ENCODE assay signal across 23 mouse cellular contexts in the genomic region with DNA sequence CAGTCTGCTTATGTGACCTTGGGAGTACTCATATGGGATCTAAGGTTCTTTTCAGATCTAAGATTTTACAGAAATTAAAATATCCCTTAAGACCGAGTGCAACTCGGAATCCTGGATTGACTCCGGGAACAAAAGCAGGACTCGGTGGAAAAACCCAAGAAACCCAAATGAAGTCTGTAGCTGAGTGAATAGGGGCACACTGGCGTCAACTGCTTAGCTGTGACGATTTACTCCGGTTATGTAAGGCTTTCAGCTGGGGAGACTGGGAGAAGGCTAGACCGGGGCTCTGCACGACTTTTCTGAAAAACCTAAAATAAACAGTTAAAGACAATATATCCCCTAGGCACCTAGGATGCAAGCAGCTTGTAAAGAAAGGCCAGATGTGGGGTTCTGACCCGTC. TPM values are rescaled to one million over a fixed set of nuclear protein-coding genes. Genes with fewer than 3 reads are reported as not detected.
DNase-seq lines count a peak whose midpoint lies in the region; ATAC-seq and TF ChIP-seq lines count a peak whose summit lies in the region.
"Had no signal": no experiment of that assay in that cellular context is flagged by ENCODE, and none has a peak within 500 bp of the region (broad histone marks: within the 10 kb centered on the region; RNA-seq: fewer than 3 reads in every experiment).

No protein-coding gene starts in this region.

- intact Hi-C loops in left cerebral cortex, adult 2 months (cut with DNase I) = no loop called here

- no peak for DNase-seq in frontal cortex, postnatal 10 days (ENCODE audit: low spot score in 2 of 2)
- no peak for DNase-seq in heart, postnatal 4 days
- peak in 1 of 2 experiments; percentile 26 for DNase-seq in left cerebral cortex, adult 2 months (ENCODE audit: extremely low spot score in 1 of 2, low spot score in 2 of 2)
- no peak for DNase-seq in left cerebral cortex, adult 9 months (ENCODE audit: low spot score in 2 of 2)
- DNase-seq: cerebellum, adult 18-20 months; cerebellum, postnatal 14 days; gastrocnemius, postnatal 10 days; heart, postnatal 14 days; kidney, adult 18-20 months had no signal

- H3K9me3 ChIP-seq in heart, embryonic 15.5 days (replicated peaks) = no peaks in the 10 kb centered on the region
- H3K9me3 ChIP-seq in midbrain, embryonic 16.5 days (replicated peaks; ENCODE audit: control insufficient read depth, low read length, poor library complexity, severe bottlenecking) = no peaks in the 10 kb centered on the region
- H3K9me3 ChIP-seq: embryonic facial prominence, embryonic 13.5 days; forebrain, embryonic 12.5 days; hindbrain, embryonic 10.5 days; intestine, embryonic 15.5 days had no signal

- TF ChIP-seq CTCF in left cerebral cortex, adult 2 months (IDR thresholded peaks at IDR 0.05) = no peak

- ATAC-seq in frontal cortex, adult (ENCODE audit: low TSS enrichment) = peak; percentile 46
- no peak for ATAC-seq in heart, embryonic 15.5 days (replicated peaks; ENCODE audit: insufficient number of reproducible peaks, insufficient read depth, low FRiP score, low read depth)
- no peak for ATAC-seq in midbrain, embryonic 16.5 days
- ATAC-seq: activated CD4-positive, CD25-positive, alpha-beta regulatory T cell, adult 4 months; forebrain, embryonic 16.5 days; Patski had no signal

- H3K4me3 ChIP-seq in heart, embryonic 15.5 days = no peak overlapping the region
- H3K4me3 ChIP-seq in left cerebral cortex, adult 2 months = no peak overlapping the region
- H3K4me3 ChIP-seq in brown adipose tissue, adult 24 weeks (ENCODE audit: insufficient read depth, low read depth, low read length) = no peak overlapping the region
- H3K4me3 ChIP-seq in midbrain, embryonic 16.5 days (ENCODE audit: low read depth, low read length) = no peak overlapping the region
- H3K4me3 ChIP-seq: embryonic facial prominence, embryonic 13.5 days; forebrain, embryonic 12.5 days; hindbrain, embryonic 10.5 days; intestine, embryonic 15.5 days had no signal

- H3K9ac ChIP-seq in heart, embryonic 15.5 days = no peak overlapping the region
- H3K9ac ChIP-seq in midbrain, embryonic 16.5 days (ENCODE audit: low read depth, low read length) = no peak overlapping the region
- H3K9ac ChIP-seq: embryonic facial prominence, embryonic 13.5 days; forebrain, embryonic 12.5 days; hindbrain, embryonic 14.5 days; intestine, embryonic 15.5 days had no signal

- peaks cover 20% of the 10 kb centered on the region for H3K4me1 ChIP-seq in heart, embryonic 15.5 days (replicated peaks)
- H3K4me1 ChIP-seq in brown adipose tissue, adult 24 weeks (ENCODE audit: control insufficient read depth, insufficient read depth, insufficient read length, low read length) = peaks cover 26% of the 10 kb centered on the region
- H3K4me1 ChIP-seq in midbrain, embryonic 16.5 days (ENCODE audit: control insufficient read depth, insufficient read depth, low read length) = no peaks in the 10 kb centered on the region
- H3K4me1 ChIP-seq: forebrain, embryonic 12.5 days had no signal

- H3K27me3 ChIP-seq in heart, embryonic 15.5 days = no peaks in the 10 kb centered on the region
- H3K27me3 ChIP-seq in midbrain, embryonic 16.5 days (ENCODE audit: control insufficient read depth, insufficient read depth, low read depth, low read length) = no peaks in the 10 kb centered on the region
- H3K27me3 ChIP-seq: embryonic facial prominence, embryonic 13.5 days; forebrain, embryonic 12.5 days; intestine, embryonic 15.5 days; Patski had no signal

- H3K27ac ChIP-seq in heart, embryonic 15.5 days = 0 out of 2 replicates have a peak overlapping the region, but pooled peaks have one; percentile 8
- peak overlapping the region; percentile 83 for H3K27ac ChIP-seq in left cerebral cortex, adult 2 months
- peak overlapping the region; percentile 44; the same call in 1 of the 2 replicates for H3K27ac ChIP-seq in brown adipose tissue, adult 24 weeks (replicated peaks; ENCODE audit: low read depth, low read length)
- no peak overlapping the region for H3K27ac ChIP-seq in midbrain, embryonic 16.5 days (ENCODE audit: low read length)
- H3K27ac ChIP-seq: embryonic facial prominence, embryonic 13.5 days; forebrain, embryonic 12.5 days; hindbrain, embryonic 10.5 days; hindbrain, embryonic 14.5 days; intestine, embryonic 15.5 days had no signal

- no peaks in the 10 kb centered on the region for H3K36me3 ChIP-seq in heart, embryonic 15.5 days
- peaks cover 14% of the 10 kb centered on the region; the same call in 1 of the 2 replicates for H3K36me3 ChIP-seq in midbrain, embryonic 16.5 days (ENCODE audit: control insufficient read depth, insufficient read depth, low read length)
- H3K36me3 ChIP-seq: embryonic facial prominence, embryonic 13.5 days; intestine, embryonic 15.5 days had no signal

- WGBS in heart, embryonic 15.5 days = 59% methylated on average over 10 of the region's 10 CpGs
- 78% methylated on average over 10 of the region's 10 CpGs for WGBS in midbrain, embryonic 16.5 days

- no peak overlapping the region for H3K4me2 ChIP-seq in heart, embryonic 15.5 days
- no peak overlapping the region for H3K4me2 ChIP-seq in midbrain, embryonic 16.5 days (ENCODE audit: low read length)
- H3K4me2 ChIP-seq: embryonic facial prominence, embryonic 13.5 days; forebrain, embryonic 12.5 days; hindbrain, embryonic 14.5 days; intestine, embryonic 15.5 days had no signal

RNA-seq across cellular contexts. Expression of a gene that starts 19.5 kb away (rescaled TPM):
- polyA plus RNA-seq in heart, embryonic 15.5 days (2015; fragmentation: Nextera tagmentation; extraction: Ambion mirVana) = 0.58 and 0.66 TPM in 2 replicates
- total RNA-seq in heart, postnatal 4 days (2021) = 10 to 100 TPM; 26.0 to 30.1 TPM
- 100 to 1,000 TPM; 151 to 160 TPM for total RNA-seq in left cerebral cortex, adult 2 months (2021)
- polyA plus RNA-seq in brown adipose tissue, adult 24 weeks (2012; ENCODE audit: insufficient read depth, insufficient read length, missing spikeins) = 2.8 and 6.0 TPM in 2 replicates
- polyA plus RNA-seq in midbrain, embryonic 16.5 days (2015; fragmentation: Nextera tagmentation; extraction: Ambion mirVana) = 1.6 and 1.9 TPM in 2 replicates

RNA-seq across cellular contexts. Expression of a gene that starts 46.8 kb away (rescaled TPM):
- polyA plus RNA-seq in heart, embryonic 15.5 days (2015; fragmentation: Nextera tagmentation; extraction: Ambion mirVana) = 0.29 and 1.3 TPM in 2 replicates
- total RNA-seq in heart, postnatal 4 days (2021) = under 1 TPM; 0.45 to 0.69 TPM
- 1 to 10 TPM; 3.8 to 4.7 TPM for total RNA-seq in left cerebral cortex, adult 2 months (2021)
- not detected in 2 replicates for polyA plus RNA-seq in brown adipose tissue, adult 24 weeks (2012; ENCODE audit: insufficient read depth, insufficient read length, missing spikeins)
- 0.76 and 1.6 TPM in 2 replicates for polyA plus RNA-seq in midbrain, embryonic 16.5 days (2015; fragmentation: Nextera tagmentation; extraction: Ambion mirVana)
- total RNA-seq: common myeloid progenitor, adult 5-6 weeks; heart, adult 18-20 months had no signal
- polyA plus RNA-seq: activated CD4-positive, CD25-positive, alpha-beta regulatory T cell, adult 4 months; hindbrain, embryonic 10.5 days had no signal

RNA-seq across cellular contexts. Expression of a gene that starts 48.6 kb away (rescaled TPM):
- 100 and 102 TPM in 2 replicates for polyA plus RNA-seq in heart, embryonic 15.5 days (2015; fragmentation: Nextera tagmentation; extraction: Ambion mirVana)
- total RNA-seq in heart, postnatal 4 days (2021) = 10 to 100 TPM; 66.3 to 66.5 TPM
- 100 to 1,000 TPM; 101 to 109 TPM for total RNA-seq in left cerebral cortex, adult 2 months (2021)
- 67.3 and 71.9 TPM in 2 replicates for polyA plus RNA-seq in brown adipose tissue, adult 24 weeks (2012; ENCODE audit: insufficient read depth, insufficient read length, missing spikeins)
- 173 and 176 TPM in 2 replicates for polyA plus RNA-seq in midbrain, embryonic 16.5 days (2015; fragmentation: Nextera tagmentation; extraction: Ambion mirVana)
